Mouse (Mus musculus) neural tube, embryonic 13.5 days (tissue): ENCODE data around the gene Oprd1. TPM values are rescaled to one million over a fixed set of nuclear protein-coding genes. Genes with fewer than 3 reads are reported as not detected.

Experiments
- ATAC-seq: fragments of 200-750 bp; cut with Nextera tagmentation; 2 replicates; pipeline ENCODE4 v1.8.0; 2017; ENCODE audit warnings: low read depth, mild to moderate bottlenecking, moderate TSS enrichment, moderate library complexity
- H3K27ac ChIP-seq: fragments of 300-500 bp; sonication (generic); replicated peaks from 2 replicates; pipeline ENCODE4 v1.5.1; 2015; ENCODE audit warnings: moderate library complexity, mild to moderate bottlenecking, inconsistent platforms
- H3K27me3 ChIP-seq: fragments of 300-500 bp; sonication (generic); 2 replicates; pipeline ENCODE4 v1.6.1; 2015; ENCODE audit warnings: mild to moderate bottlenecking, inconsistent platforms
- H3K36me3 ChIP-seq: fragments of 300-500 bp; sonication (generic); 2 replicates; pipeline ENCODE4 v1.6.1; 2015; ENCODE audit warnings: mild to moderate bottlenecking, inconsistent platforms
- H3K4me1 ChIP-seq: fragments of 300-500 bp; sonication (generic); replicated peaks from 2 replicates; pipeline ENCODE4 v1.6.1; 2015; ENCODE audit warnings: inconsistent platforms
- H3K4me2 ChIP-seq: fragments of 300-500 bp; sonication (generic); 2 replicates; pipeline ENCODE4 v1.6.1; 2015; ENCODE audit warnings: inconsistent platforms, mild to moderate bottlenecking, moderate library complexity
- H3K4me3 ChIP-seq: fragments of 300-500 bp; sonication (generic); 2 replicates; pipeline ENCODE4 v1.5.1; 2015; ENCODE audit warnings: mild to moderate bottlenecking, inconsistent platforms
- H3K9ac ChIP-seq: fragments of 300-500 bp; sonication (generic); 2 replicates; pipeline ENCODE4 v1.6.1; 2015; ENCODE audit warnings: moderate library complexity, mild to moderate bottlenecking, inconsistent platforms
- H3K9me3 ChIP-seq: fragments of 300-500 bp; sonication (generic); 2 replicates; pipeline ENCODE4 v1.6.1; 2016; ENCODE audit warnings: inconsistent platforms
- WGBS: fragments of 180-500 bp; shearing (Covaris S2); methylation state at CpG from one replicate; pipeline ENCODE4 v1.1.7; 2015; 5-methylcytosine and 5-hydroxymethylcytosine counted together
- polyA plus RNA-seq: library from polyadenylated mRNA; unstranded; fragments of >200 nt; fragmentation: Nextera tagmentation; extraction: Ambion mirVana; gene quantifications from 2 replicates; pipeline ENCODE4 v1.2.1, GENCODE M21; 2015

Oprd1 gene
- polyA plus RNA-seq, 1 experiment from 2014 or later: 0.77 TPM

- H3K27ac ChIP-seq: peak overlapping the region; percentile 69
- no peak overlapping the region for H3K4me3 ChIP-seq
- H3K9me3 ChIP-seq: no peaks in the 10 kb centered on the region
- H3K36me3 ChIP-seq: no peaks in the 10 kb centered on the region
- WGBS: 40% methylated on average over 16 of the region's 16 CpGs
- H3K27me3 ChIP-seq: no peaks in the 10 kb centered on the region
- no peak overlapping the region for H3K9ac ChIP-seq
- no peak overlapping the region for H3K4me2 ChIP-seq
- H3K4me1 ChIP-seq: peaks cover 27% of the 10 kb centered on the region
- ATAC-seq: peak; percentile 50; the same call in 1 of the 2 replicates
Observed at GRCm38 (mm10) chr4:132166350-132167290, 22.3 kb upstream of the Oprd1 start.

GRCm38 (mm10) chr4:132165691-132166090, 21.4 kb upstream of the Oprd1 start:
- H3K4me2 ChIP-seq: no peak overlapping the region
- H3K4me1 ChIP-seq: peaks cover 22% of the 10 kb centered on the region
- no peak overlapping the region for H3K4me3 ChIP-seq
- no peak for ATAC-seq
- peak overlapping the region; percentile 33; the same call in 1 of the 2 replicates for H3K27ac ChIP-seq
- no peaks in the 10 kb centered on the region for H3K27me3 ChIP-seq
- H3K9me3 ChIP-seq: no peaks in the 10 kb centered on the region
- H3K36me3 ChIP-seq: no peaks in the 10 kb centered on the region
- 42% methylated on average over 14 of the region's 14 CpGs for WGBS
- H3K9ac ChIP-seq: no peak overlapping the region

GRCm38 (mm10) chr4:132156941-132157622, 12.8 kb upstream of the Oprd1 start:
- H3K4me3 ChIP-seq: no peak overlapping the region
- H3K27me3 ChIP-seq: no peaks in the 10 kb centered on the region
- no peak overlapping the region for H3K9ac ChIP-seq
- H3K9me3 ChIP-seq: no peaks in the 10 kb centered on the region
- 62% methylated on average over 12 of the region's 12 CpGs for WGBS
- ATAC-seq: no peak
- no peak overlapping the region for H3K4me2 ChIP-seq
- H3K4me1 ChIP-seq: peaks cover 10% of the 10 kb centered on the region
- H3K27ac ChIP-seq: no peak overlapping the region; the same call in 1 of the 2 replicates
- no peaks in the 10 kb centered on the region for H3K36me3 ChIP-seq

- no peak overlapping the region for H3K4me2 ChIP-seq
- H3K36me3 ChIP-seq: no peaks in the 10 kb centered on the region
- peaks cover 10% of the 10 kb centered on the region for H3K4me1 ChIP-seq
- H3K9ac ChIP-seq: no peak overlapping the region
- WGBS: 2% methylated on average over 6 of the region's 6 CpGs
- no peak for ATAC-seq
- H3K27me3 ChIP-seq: no peaks in the 10 kb centered on the region
- peak overlapping the region; percentile 49 for H3K27ac ChIP-seq
- H3K4me3 ChIP-seq: no peak overlapping the region
- no peaks in the 10 kb centered on the region for H3K9me3 ChIP-seq
Observed at GRCm38 (mm10) chr4:132154877-132155670, 10.8 kb upstream of the Oprd1 start.

- no peak overlapping the region for H3K4me3 ChIP-seq
- H3K27me3 ChIP-seq: peaks cover 3% of the 10 kb centered on the region
- no peak overlapping the region for H3K27ac ChIP-seq
- WGBS: 71% methylated on average over 1 of the region's 1 CpGs
- H3K36me3 ChIP-seq: no peaks in the 10 kb centered on the region
- H3K4me1 ChIP-seq: peaks cover 10% of the 10 kb centered on the region
- no peak for ATAC-seq
- H3K9ac ChIP-seq: no peak overlapping the region
- H3K4me2 ChIP-seq: no peak overlapping the region
- H3K9me3 ChIP-seq: no peaks in the 10 kb centered on the region
Observed at GRCm38 (mm10) chr4:132151673-132152072, 7.4 kb upstream of the Oprd1 start.

- Histone ChIP-seq H3K27me3 (peaks cover 57% of the 10 kb centered on the region), H3K27ac (no peak overlapping the region), H3K4me2 (no peak overlapping the region), H3K36me3 (no peaks in the 10 kb centered on the region), H3K9ac (no peak overlapping the region), H3K4me3 (no peak overlapping the region), H3K9me3 (no peaks in the 10 kb centered on the region), H3K4me1 (peaks cover 8% of the 10 kb centered on the region)
- WGBS: 62% methylated on average over 5 of the region's 5 CpGs
- no peak for ATAC-seq
Observed at GRCm38 (mm10) chr4:132146201-132146600, 1.9 kb upstream of the Oprd1 start.

- no peak overlapping the region for H3K27ac ChIP-seq
- ATAC-seq: no peak
- peaks cover 8% of the 10 kb centered on the region for H3K4me1 ChIP-seq
- no peak overlapping the region for H3K9ac ChIP-seq
- no peak overlapping the region for H3K4me3 ChIP-seq
- no peaks in the 10 kb centered on the region for H3K9me3 ChIP-seq
- H3K36me3 ChIP-seq: no peaks in the 10 kb centered on the region
- H3K4me2 ChIP-seq: no peak overlapping the region
- WGBS: 39% methylated on average over 10 of the region's 10 CpGs
- peaks cover 59% of the 10 kb centered on the region for H3K27me3 ChIP-seq
Observed at GRCm38 (mm10) chr4:132145092-132145491, 806 bp upstream of the Oprd1 start.

- no peak for ATAC-seq
- Histone ChIP-seq H3K27ac (no peak overlapping the region), H3K27me3 (peaks cover 26% of the 10 kb centered on the region), H3K4me2 (no peak overlapping the region), H3K4me1 (no peaks in the 10 kb centered on the region), H3K9me3 (no peaks in the 10 kb centered on the region), H3K4me3 (no peak overlapping the region), H3K36me3 (no peaks in the 10 kb centered on the region), H3K9ac (no peak overlapping the region)
- 96% methylated on average over 2 of the region's 2 CpGs for WGBS
Observed at GRCm38 (mm10) chr4:132138640-132139039, 5.6 kb downstream of the Oprd1 start.

GRCm38 (mm10) chr4:132137013-132137412, 7.3 kb downstream of the Oprd1 start:
- 75% methylated on average over 7 of the region's 7 CpGs for WGBS
- H3K4me2 ChIP-seq: no peak overlapping the region
- ATAC-seq: no peak
- H3K9ac ChIP-seq: no peak overlapping the region
- peaks cover 10% of the 10 kb centered on the region for H3K27me3 ChIP-seq
- H3K9me3 ChIP-seq: no peaks in the 10 kb centered on the region
- no peaks in the 10 kb centered on the region for H3K4me1 ChIP-seq
- no peak overlapping the region for H3K27ac ChIP-seq
- no peak overlapping the region for H3K4me3 ChIP-seq
- H3K36me3 ChIP-seq: no peaks in the 10 kb centered on the region

- no peak overlapping the region for H3K9ac ChIP-seq
- H3K4me3 ChIP-seq: no peak overlapping the region
- no peaks in the 10 kb centered on the region for H3K9me3 ChIP-seq
- ATAC-seq: no peak
- H3K4me2 ChIP-seq: no peak overlapping the region
- peaks cover 9% of the 10 kb centered on the region for H3K4me1 ChIP-seq
- no peaks in the 10 kb centered on the region for H3K27me3 ChIP-seq
- no peak overlapping the region for H3K27ac ChIP-seq
- H3K36me3 ChIP-seq: no peaks in the 10 kb centered on the region
- WGBS: 72% methylated on average over 16 of the region's 16 CpGs
Observed at GRCm38 (mm10) chr4:132133920-132134319, 10.4 kb downstream of the Oprd1 start.

GRCm38 (mm10) chr4:132133381-132133780, 10.9 kb downstream of the Oprd1 start:
- no peaks in the 10 kb centered on the region for H3K36me3 ChIP-seq
- H3K4me2 ChIP-seq: no peak overlapping the region
- no peaks in the 10 kb centered on the region for H3K9me3 ChIP-seq
- no peaks in the 10 kb centered on the region for H3K27me3 ChIP-seq
- H3K27ac ChIP-seq: no peak overlapping the region
- 91% methylated on average over 5 of the region's 5 CpGs for WGBS
- H3K4me1 ChIP-seq: peaks cover 13% of the 10 kb centered on the region
- H3K9ac ChIP-seq: no peak overlapping the region
- H3K4me3 ChIP-seq: no peak overlapping the region
- no peak for ATAC-seq

GRCm38 (mm10) chr4:132132297-132132696, 12.0 kb downstream of the Oprd1 start:
- no peak overlapping the region for H3K4me2 ChIP-seq
- peaks cover 13% of the 10 kb centered on the region for H3K4me1 ChIP-seq
- no peak overlapping the region for H3K4me3 ChIP-seq
- WGBS: 88% methylated on average over 7 of the region's 7 CpGs
- no peaks in the 10 kb centered on the region for H3K36me3 ChIP-seq
- H3K9ac ChIP-seq: no peak overlapping the region
- H3K27ac ChIP-seq: no peak overlapping the region
- H3K9me3 ChIP-seq: no peaks in the 10 kb centered on the region
- no peak for ATAC-seq
- no peaks in the 10 kb centered on the region for H3K27me3 ChIP-seq
